Comparison of ENCODE assay signal across 8 mouse cellular contexts in the genomic region with DNA sequence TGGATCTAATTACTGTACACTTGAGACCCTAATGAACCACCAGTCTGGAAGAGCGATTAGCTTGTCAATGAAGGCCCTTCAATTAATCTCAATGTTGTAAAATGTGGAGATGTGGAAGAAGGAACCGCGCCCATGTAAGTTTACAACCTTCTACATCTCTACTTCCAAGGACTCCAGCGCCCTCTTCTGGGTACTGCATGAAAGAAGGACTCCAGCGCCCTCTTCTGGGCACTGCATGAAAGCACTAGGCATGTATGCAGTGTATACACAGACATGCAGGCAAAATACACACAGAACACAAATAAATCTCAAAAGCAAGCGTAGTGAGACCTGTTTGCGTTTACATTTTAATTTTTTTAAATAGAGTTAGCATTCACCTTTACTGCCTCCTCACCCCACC. TPM values are rescaled to one million over a fixed set of nuclear protein-coding genes. Genes with fewer than 3 reads are reported as not detected.
A peak's percentile ranks its signal among the peaks of the same experiment; 100 is the strongest.
DNase-seq lines count a peak whose midpoint lies in the region; ATAC-seq lines count a peak whose summit lies in the region.

No protein-coding gene starts in this region.

- no peaks in the 10 kb centered on the region for H3K27me3 ChIP-seq in neural tube, embryonic 15.5 days (replicated peaks)

- H3K27ac ChIP-seq in neural tube, embryonic 15.5 days (replicated peaks): no peak overlapping the region

- peak; percentile 44 to 57 for DNase-seq in cerebellum, postnatal 10 days
- no peak for DNase-seq in cerebellum, adult 18-20 months
- DNase-seq in right cerebral cortex, postnatal 14 days: peak; percentile 40
- no peak for DNase-seq in right cerebral cortex, postnatal 25 days
- DNase-seq in kidney, postnatal 14 days: peak; percentile 38
- DNase-seq in spleen, postnatal 14 days (ENCODE audit: low spot score in 2 of 2): peak; percentile 40 to 55
- DNase-seq in ovary, postnatal 10 days (ENCODE audit: low spot score): no peak

- no peak for ATAC-seq in neural tube, embryonic 15.5 days (ENCODE audit: low FRiP score)

- no peak overlapping the region for H3K9ac ChIP-seq in neural tube, embryonic 15.5 days (replicated peaks)

- H3K36me3 ChIP-seq in neural tube, embryonic 15.5 days: no peaks in the 10 kb centered on the region

- H3K9me3 ChIP-seq in neural tube, embryonic 15.5 days (replicated peaks): no peaks in the 10 kb centered on the region

- H3K4me1 ChIP-seq in neural tube, embryonic 15.5 days: no peaks in the 10 kb centered on the region

- 83% methylated on average over 7 of the region's 7 CpGs for WGBS in neural tube, embryonic 15.5 days

- no peak overlapping the region for H3K4me2 ChIP-seq in neural tube, embryonic 15.5 days

- no peak overlapping the region for H3K4me3 ChIP-seq in neural tube, embryonic 15.5 days (replicated peaks)

RNA-seq across cellular contexts. Expression of gene Dtnbp1, which starts 6.2 kb away (rescaled TPM):
- polyA plus RNA-seq in neural tube, embryonic 15.5 days (2015; fragmentation: Nextera tagmentation; extraction: Ambion mirVana): 136 and 139 TPM in 2 replicates

Comparison
In these comparisons a context has a peak if more than half of its experiments do, and no peak if none do; other contexts are left out.
1. DNase-seq: peak in cerebellum, postnatal 10 days (2 of 2), right cerebral cortex, postnatal 14 days (single experiment), kidney, postnatal 14 days (single experiment) and spleen, postnatal 14 days (2 of 2); none in cerebellum, adult 18-20 months (0 of 2), right cerebral cortex, postnatal 25 days (single experiment) and ovary, postnatal 10 days (single experiment).